Mouse (Mus musculus) heart, embryonic 16.5 days (tissue): ENCODE data around the gene Mlf2. TPM values are rescaled to one million over a fixed set of nuclear protein-coding genes. Genes with fewer than 3 reads are reported as not detected.
A peak's percentile ranks its signal among the peaks of the same experiment; 100 is the strongest.

Experiments
- ATAC-seq: fragments of 200-750 bp; cut with Nextera tagmentation; replicated peaks from 2 replicates; pipeline ENCODE4 v1.8.0; 2017; ENCODE audit warnings: moderate number of reproducible peaks; ENCODE audit not compliant: insufficient read depth, low FRiP score; ENCODE audit errors: extremely low read depth
- H3K27ac ChIP-seq: fragments of 300-500 bp; sonication (generic); 2 replicates; pipeline ENCODE4 v1.5.1; 2014; ENCODE audit warnings: mild to moderate bottlenecking, low read length, control low read depth, moderate library complexity
- H3K27me3 ChIP-seq: fragments of 300-500 bp; sonication (generic); 2 replicates; pipeline ENCODE4 v1.6.1; 2014; ENCODE audit warnings: low read length, mixed read lengths; ENCODE audit not compliant: control insufficient read depth, insufficient read depth
- H3K36me3 ChIP-seq: fragments of 300-500 bp; sonication (generic); 2 replicates; pipeline ENCODE4 v1.6.1; 2014; ENCODE audit not compliant: control insufficient read depth, insufficient read depth
- H3K4me1 ChIP-seq: fragments of 300-500 bp; sonication (generic); 2 replicates; pipeline ENCODE4 v1.6.1; 2014; ENCODE audit warnings: low read length, mixed read lengths; ENCODE audit not compliant: control insufficient read depth, insufficient read depth
- H3K4me2 ChIP-seq: fragments of 300-500 bp; sonication (generic); 2 replicates; pipeline ENCODE4 v1.6.1; 2014; ENCODE audit warnings: low read depth, mild to moderate bottlenecking, control low read depth, low read length
- H3K4me3 ChIP-seq: fragments of 300-500 bp; sonication (generic); 2 replicates; pipeline ENCODE4 v1.5.1; 2014; ENCODE audit warnings: mild to moderate bottlenecking, control low read depth, low read length
- H3K9ac ChIP-seq: fragments of 300-500 bp; sonication (generic); 2 replicates; pipeline ENCODE4 v1.6.1; 2014; ENCODE audit warnings: low read length, control low read depth
- H3K9me3 ChIP-seq: fragments of 300-500 bp; sonication (generic); replicated peaks from 2 replicates; pipeline ENCODE4 v1.6.1; 2016; ENCODE audit warnings: low read length; ENCODE audit not compliant: control insufficient read depth
- WGBS: fragments of 180-500 bp; shearing (Covaris S2); extraction: QIAGEN DNeasy Blood & Tissue Kit; methylation state at CpG from one replicate; pipeline ENCODE4 v1.1.7; 2014; 5-methylcytosine and 5-hydroxymethylcytosine counted together
- polyA plus RNA-seq: library from polyadenylated mRNA; unstranded; fragments of >200 nt; fragmentation: Nextera tagmentation; extraction: Ambion mirVana; gene quantifications from 2 replicates; pipeline ENCODE4 v1.2.1, GENCODE M21; 2015

Gene Mlf2
- polyA plus RNA-seq, 1 experiment from 2014 or later, result 398 TPM

DNA sequence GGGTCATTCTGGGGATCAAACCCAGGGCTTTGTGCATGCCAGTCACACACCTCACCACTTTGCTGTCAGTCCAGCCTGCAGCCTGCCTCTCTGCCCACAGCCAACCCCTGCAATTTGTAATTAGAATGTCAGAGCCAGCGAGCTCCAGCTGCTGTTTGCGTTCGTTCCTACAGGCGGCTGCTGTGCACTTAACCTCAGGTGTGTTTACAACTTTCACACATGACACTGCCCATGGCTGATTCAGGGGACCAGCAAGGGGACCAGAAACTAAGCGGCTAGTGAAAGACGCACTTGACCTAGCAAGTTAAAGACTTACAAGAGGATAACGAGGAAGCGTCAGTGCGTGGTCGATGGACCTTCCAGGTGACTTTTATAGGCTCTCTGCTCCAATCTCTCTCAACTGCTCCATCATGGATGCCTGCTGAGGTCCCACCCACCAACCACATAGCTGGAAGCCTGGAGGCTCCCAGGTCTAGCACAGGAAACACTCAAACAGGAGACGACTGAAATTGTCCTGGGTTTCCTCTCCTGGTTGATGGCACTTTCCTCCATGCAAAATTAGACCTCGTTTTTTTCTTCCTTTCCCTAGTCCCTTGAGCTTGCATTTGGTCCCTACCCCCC, 5.9 kb upstream of the Mlf2 start:
- Histone ChIP-seq H3K9me3 (no peaks in the 10 kb centered on the region), H3K4me1 (peaks cover 35% of the 10 kb centered on the region), H3K27ac (peak overlapping the region; percentile 86), H3K4me3 (peak overlapping the region; percentile 41), H3K9ac (peak overlapping the region; percentile 68), H3K36me3 (no peaks in the 10 kb centered on the region), H3K4me2 (peak overlapping the region; percentile 54), H3K27me3 (no peaks in the 10 kb centered on the region)
- 0 out of 2 replicates have a peak, but pooled peaks have one; percentile 2 for ATAC-seq
- 37% methylated on average over 12 of the region's 12 CpGs for WGBS

DNA sequence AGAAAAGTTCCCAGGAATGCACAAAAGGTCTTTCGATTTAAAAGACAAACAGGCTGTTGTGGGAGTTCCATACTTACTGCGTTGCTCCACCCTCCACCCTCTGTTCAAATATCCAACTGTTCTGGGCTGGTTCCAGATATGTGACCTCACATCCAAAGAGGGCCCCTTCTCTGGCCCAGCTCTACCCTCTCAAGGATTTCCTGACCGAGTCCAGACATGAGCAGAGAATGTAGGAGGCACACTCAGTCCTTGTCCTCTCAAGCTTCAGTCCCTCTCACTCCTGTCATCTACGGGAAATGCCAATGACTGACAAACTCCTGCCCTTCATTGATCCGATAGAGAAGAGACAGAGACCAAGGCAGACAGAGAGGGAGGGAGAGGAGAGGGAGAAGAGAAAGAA, 5.2 kb upstream of the Mlf2 start:
- peaks cover 30% of the 10 kb centered on the region for H3K4me1 ChIP-seq
- H3K9ac ChIP-seq, result peak overlapping the region; percentile 68
- H3K4me2 ChIP-seq, result peak overlapping the region; percentile 54
- WGBS, result 9% methylated on average over 5 of the region's 5 CpGs
- H3K27ac ChIP-seq, result peak overlapping the region; percentile 86
- no peaks in the 10 kb centered on the region for H3K36me3 ChIP-seq
- no peaks in the 10 kb centered on the region for H3K9me3 ChIP-seq
- peak overlapping the region; percentile 41 for H3K4me3 ChIP-seq
- H3K27me3 ChIP-seq, result no peaks in the 10 kb centered on the region
- peak; percentile 49 for ATAC-seq

DNA sequence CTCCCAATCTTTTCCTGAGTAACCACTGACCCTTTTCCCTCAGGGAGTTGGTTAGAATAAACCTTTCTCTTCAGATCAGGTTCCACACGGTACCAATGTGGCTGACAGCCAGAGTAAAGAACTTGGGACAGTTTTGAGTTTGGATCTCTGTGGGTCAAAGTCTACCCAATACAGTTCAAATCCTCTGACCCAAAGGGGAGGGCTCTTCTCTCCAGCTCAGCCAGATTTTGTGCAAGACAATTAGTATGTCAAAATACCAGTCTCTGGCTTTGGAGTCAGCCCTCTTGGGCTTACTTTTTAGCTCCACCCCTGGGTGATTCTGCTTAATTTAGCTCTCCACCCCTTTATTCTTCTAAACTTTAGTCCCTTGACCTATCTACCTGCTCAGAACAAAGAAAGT, 955 bp upstream of the Mlf2 start:
- H3K4me1 ChIP-seq, result peaks cover 26% of the 10 kb centered on the region
- ATAC-seq, result no peak
- peak overlapping the region; percentile 46 for H3K4me2 ChIP-seq
- H3K9ac ChIP-seq, result peak overlapping the region; percentile 72
- peaks cover 19% of the 10 kb centered on the region for H3K36me3 ChIP-seq
- H3K9me3 ChIP-seq, result no peaks in the 10 kb centered on the region
- H3K27ac ChIP-seq, result peak overlapping the region; percentile 98
- 45% methylated on average over 1 of the region's 1 CpGs for WGBS
- H3K4me3 ChIP-seq, result peak overlapping the region; percentile 98
- no peaks in the 10 kb centered on the region for H3K27me3 ChIP-seq

DNA sequence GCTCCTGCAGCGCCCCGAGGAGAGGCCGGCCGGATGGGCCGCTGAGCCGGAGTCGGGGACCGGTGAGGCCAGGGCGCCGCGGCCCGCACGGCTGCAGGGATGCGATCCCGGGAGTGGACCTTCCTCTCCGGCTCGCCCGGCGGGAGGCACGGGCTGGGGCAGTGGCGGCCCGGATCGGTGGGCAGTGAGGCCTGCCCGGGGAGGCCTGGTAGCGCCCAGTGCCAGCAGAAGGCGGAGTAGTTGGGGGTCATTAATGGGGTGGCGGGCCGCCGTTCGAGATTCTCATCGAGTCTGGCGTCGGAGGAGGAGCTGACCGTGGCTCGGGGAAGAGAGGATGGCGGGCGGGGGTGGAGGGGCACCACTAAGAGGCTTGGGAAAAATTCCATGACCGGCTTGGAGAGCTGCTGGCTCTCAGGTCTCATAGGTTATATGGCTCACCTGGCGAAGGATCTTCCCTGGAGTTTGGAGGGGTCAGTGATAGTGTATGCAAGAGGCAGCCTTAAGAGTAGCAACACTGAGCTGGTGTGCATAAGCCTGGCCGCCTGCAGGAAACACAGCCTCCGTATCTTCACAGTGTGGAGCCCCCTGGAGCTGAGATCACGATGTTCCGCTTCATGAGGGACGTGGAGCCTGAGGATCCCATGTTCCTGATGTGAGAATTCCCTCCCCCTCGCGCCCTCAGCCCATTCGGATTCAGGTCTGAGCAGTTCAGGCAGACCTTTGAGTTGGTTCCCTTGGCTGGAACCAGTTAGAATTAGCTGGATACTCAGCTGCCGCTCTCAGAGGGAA, 533 bp downstream of the Mlf2 start:
- under 1% methylated on average over 46 of the region's 48 CpGs for WGBS
- Histone ChIP-seq H3K4me1 (peaks cover 15% of the 10 kb centered on the region), H3K9me3 (no peaks in the 10 kb centered on the region), H3K36me3 (peaks cover 29% of the 10 kb centered on the region), H3K27ac (peak overlapping the region; percentile 98), H3K4me3 (peak overlapping the region; percentile 98), H3K4me2 (peak overlapping the region; percentile 87), H3K9ac (peak overlapping the region; percentile 99), H3K27me3 (no peaks in the 10 kb centered on the region)
- ATAC-seq, result peak; percentile 24

DNA sequence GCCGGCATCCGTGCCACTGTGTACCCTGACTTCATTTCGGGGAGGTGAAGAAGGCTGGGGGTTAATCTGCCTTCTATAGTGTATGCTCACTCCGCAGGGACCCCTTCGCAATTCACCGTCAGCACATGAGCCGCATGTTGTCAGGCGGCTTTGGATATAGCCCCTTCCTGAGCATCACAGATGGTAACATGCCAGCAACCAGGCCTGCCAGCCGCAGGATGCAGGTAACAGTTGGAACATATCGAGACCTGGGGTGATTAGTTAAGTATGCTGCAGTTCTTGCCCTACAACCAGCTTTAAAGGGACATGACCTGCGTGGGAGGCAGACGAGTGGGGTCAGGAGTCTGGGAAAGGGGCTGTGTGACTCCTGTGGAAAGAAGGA, 1.1 kb downstream of the Mlf2 start:
- ATAC-seq, result no peak
- peak overlapping the region; percentile 98 for H3K27ac ChIP-seq
- peak overlapping the region; percentile 99 for H3K9ac ChIP-seq
- H3K9me3 ChIP-seq, result no peaks in the 10 kb centered on the region
- peak overlapping the region; percentile 98 for H3K4me3 ChIP-seq
- WGBS, result 47% methylated on average over 12 of the region's 12 CpGs
- H3K27me3 ChIP-seq, result no peaks in the 10 kb centered on the region
- peaks cover 32% of the 10 kb centered on the region for H3K36me3 ChIP-seq
- H3K4me2 ChIP-seq, result peak overlapping the region; percentile 87
- peaks cover 15% of the 10 kb centered on the region for H3K4me1 ChIP-seq

DNA sequence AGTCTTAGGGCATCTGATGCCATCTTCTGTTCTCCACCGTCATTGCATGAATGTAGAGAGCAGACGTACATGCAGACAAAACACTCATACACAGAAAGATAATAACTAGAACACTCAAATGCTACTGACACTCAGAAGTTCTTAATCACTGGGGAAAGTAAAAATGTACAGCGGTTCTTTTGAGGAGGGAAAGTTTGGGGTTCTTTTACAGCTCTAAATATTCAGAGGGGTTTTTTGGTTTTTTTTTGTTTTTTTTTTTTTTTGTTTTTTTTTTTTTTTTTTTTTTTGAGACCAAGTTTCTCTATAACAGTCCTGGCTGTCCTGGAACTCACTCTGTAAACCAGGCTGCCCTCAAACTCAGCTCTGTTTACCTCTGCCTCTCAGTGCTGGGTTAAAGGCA, 1.9 kb downstream of the Mlf2 start:
- no peaks in the 10 kb centered on the region for H3K27me3 ChIP-seq
- H3K9ac ChIP-seq, result no peak overlapping the region
- H3K4me3 ChIP-seq, result no peak overlapping the region
- peaks cover 15% of the 10 kb centered on the region for H3K4me1 ChIP-seq
- no peak for ATAC-seq
- H3K4me2 ChIP-seq, result no peak overlapping the region
- no peaks in the 10 kb centered on the region for H3K9me3 ChIP-seq
- WGBS, result 86% methylated on average over 3 of the region's 3 CpGs
- H3K27ac ChIP-seq, result no peak overlapping the region
- peaks cover 38% of the 10 kb centered on the region for H3K36me3 ChIP-seq

DNA sequence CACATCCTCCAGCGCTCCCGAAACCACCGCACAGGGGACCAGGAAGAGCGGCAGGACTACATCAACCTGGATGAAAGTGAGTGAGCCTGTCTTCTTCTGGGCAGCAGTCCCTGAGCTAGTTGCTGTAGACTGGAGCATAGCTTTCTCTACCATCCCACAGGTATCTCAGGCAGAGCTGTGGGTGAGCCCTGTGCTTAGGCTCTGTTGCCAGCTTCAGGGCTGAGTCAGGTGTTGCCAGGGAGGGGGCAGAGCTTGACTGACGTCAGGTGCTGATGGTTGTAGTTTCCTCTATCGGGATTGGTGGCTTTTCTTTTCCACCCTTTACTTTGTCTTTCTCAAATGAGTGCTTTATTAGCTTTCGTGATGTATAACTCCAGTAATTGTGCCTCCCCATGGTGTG, 3.5 kb downstream of the Mlf2 start:
- Histone ChIP-seq H3K27ac (no peak overlapping the region), H3K36me3 (peaks cover 43% of the 10 kb centered on the region), H3K9me3 (no peaks in the 10 kb centered on the region), H3K4me2 (no peak overlapping the region), H3K9ac (no peak overlapping the region), H3K4me3 (no peak overlapping the region), H3K27me3 (no peaks in the 10 kb centered on the region), H3K4me1 (peaks cover 14% of the 10 kb centered on the region)
- WGBS, result 93% methylated on average over 7 of the region's 7 CpGs
- no peak for ATAC-seq

DNA sequence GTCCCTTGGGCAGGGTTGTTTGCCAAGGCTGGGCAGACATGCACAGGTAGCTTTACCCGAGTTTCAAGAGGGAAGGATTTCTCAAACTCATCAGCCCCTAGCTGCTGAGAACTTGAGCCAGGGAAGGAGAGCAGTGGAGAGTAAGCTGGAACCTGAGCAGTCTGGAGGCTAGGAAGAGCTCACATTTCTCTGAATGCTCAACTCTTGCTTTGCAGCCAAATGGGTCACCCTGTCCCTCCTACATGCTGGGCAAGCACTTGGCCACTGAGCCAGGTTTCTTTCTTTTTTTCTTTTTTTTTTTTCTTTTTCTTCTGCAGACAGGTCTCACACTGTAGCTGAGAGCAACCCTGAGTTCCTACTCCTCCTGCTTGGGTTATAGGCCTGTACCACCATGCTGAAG, 5.5 kb downstream of the Mlf2 start:
- H3K27ac ChIP-seq, result no peak overlapping the region
- H3K9ac ChIP-seq, result no peak overlapping the region
- peaks cover 7% of the 10 kb centered on the region for H3K4me1 ChIP-seq
- 86% methylated on average over 1 of the region's 1 CpGs for WGBS
- H3K36me3 ChIP-seq, result peaks cover 43% of the 10 kb centered on the region
- H3K4me3 ChIP-seq, result no peak overlapping the region
- no peak overlapping the region for H3K4me2 ChIP-seq
- H3K9me3 ChIP-seq, result no peaks in the 10 kb centered on the region
- H3K27me3 ChIP-seq, result no peaks in the 10 kb centered on the region
- ATAC-seq, result no peak

DNA sequence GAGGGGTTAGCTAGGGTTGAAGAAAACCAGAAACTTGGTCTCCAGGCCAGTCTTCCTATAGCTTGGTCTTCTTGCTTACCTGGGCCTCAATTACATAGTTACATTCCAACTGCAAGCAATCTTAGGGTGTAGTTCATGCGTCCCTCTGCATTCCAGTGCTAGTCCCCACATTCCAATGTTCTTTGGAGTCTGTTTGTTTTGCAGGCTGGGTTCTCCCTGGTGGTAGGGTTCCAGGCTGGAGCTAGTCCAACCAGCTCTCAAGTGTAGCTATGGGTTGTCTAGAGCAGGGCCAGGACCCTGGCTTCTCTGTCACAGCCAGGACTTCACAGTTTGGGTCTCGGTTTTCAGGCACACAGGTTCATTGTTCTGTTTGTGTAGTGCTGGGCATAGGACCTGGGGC, 6.3 kb downstream of the Mlf2 start:
- peaks cover 4% of the 10 kb centered on the region for H3K4me1 ChIP-seq
- no peak overlapping the region for H3K27ac ChIP-seq
- no peaks in the 10 kb centered on the region for H3K9me3 ChIP-seq
- H3K4me3 ChIP-seq, result no peak overlapping the region
- H3K9ac ChIP-seq, result no peak overlapping the region
- no peak for ATAC-seq
- H3K36me3 ChIP-seq, result peaks cover 43% of the 10 kb centered on the region
- H3K27me3 ChIP-seq, result no peaks in the 10 kb centered on the region
- WGBS, result 77% methylated on average over 2 of the region's 2 CpGs
- H3K4me2 ChIP-seq, result no peak overlapping the region
